Mouse (Mus musculus): ENCODE measurements around the gene Fam19a4. TPM values are rescaled to one million over a fixed set of nuclear protein-coding genes. Genes with fewer than 3 reads are reported as not detected.
"Not testable (repeated sequence)": the region's sequence is repeated elsewhere in the genome, so short reads cannot be mapped to it uniquely, and the experiment has no call there.

The Fam19a4 gene
- polyA plus RNA-seq, 1 experiment from 2014 or later = 0.08 TPM

DNA sequence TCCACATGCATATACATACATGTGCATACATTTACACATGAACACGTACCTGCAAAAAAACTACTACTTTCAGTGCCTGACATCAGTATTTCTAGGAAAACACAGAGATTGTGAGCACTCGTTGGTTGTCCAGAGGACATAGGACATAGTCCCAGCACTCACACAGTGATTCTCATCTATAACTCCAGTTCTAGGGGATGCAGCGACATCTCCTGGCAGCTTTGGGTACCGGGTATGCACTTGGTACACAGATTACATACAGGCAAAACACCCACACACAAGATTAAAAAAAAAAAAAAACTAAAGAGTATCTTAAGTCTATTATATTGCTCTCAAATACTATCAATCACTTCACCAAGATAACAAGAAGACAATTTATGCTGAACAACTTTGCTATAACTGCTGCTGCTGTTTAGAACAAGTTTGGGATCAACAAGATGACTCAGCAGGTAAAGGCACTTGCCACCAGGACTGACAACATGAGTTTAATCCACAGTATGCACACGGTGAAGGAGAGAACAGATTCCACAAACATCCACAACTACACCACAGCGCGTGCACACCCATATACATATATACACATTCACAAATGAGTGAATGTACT, 64.6 kb downstream of the Fam19a4 start:
- no peak overlapping the region for H3K9ac ChIP-seq (ENCODE audit: low read depth, low read length)
- 92% methylated on average over 7 of the region's 7 CpGs for WGBS
- no peak overlapping the region for H3K4me2 ChIP-seq (ENCODE audit: low read length)
- no peak overlapping the region for H3K27ac ChIP-seq
- H3K4me3 ChIP-seq (replicated peaks; ENCODE audit: low read depth, low read length) = no peak overlapping the region
- no peaks in the 10 kb centered on the region for H3K27me3 ChIP-seq (ENCODE audit: insufficient read depth, low read length)
- TF ChIP-seq CTCF (IDR thresholded peaks at IDR 0.05; ENCODE audit: low read depth) = peak; percentile 7; the same call in 1 of the 2 replicates
- DNase-seq (ENCODE audit: low spot score) (no peak), ATAC-seq (replicated peaks; ENCODE audit: low FRiP score, low read depth) (no peak)
- H3K36me3 ChIP-seq (ENCODE audit: insufficient read depth, low read length) = no peaks in the 10 kb centered on the region
- no peaks in the 10 kb centered on the region for H3K4me1 ChIP-seq (replicated peaks; ENCODE audit: insufficient read depth, low read length)
- no peaks in the 10 kb centered on the region for H3K9me3 ChIP-seq (replicated peaks; ENCODE audit: low read length)

DNA sequence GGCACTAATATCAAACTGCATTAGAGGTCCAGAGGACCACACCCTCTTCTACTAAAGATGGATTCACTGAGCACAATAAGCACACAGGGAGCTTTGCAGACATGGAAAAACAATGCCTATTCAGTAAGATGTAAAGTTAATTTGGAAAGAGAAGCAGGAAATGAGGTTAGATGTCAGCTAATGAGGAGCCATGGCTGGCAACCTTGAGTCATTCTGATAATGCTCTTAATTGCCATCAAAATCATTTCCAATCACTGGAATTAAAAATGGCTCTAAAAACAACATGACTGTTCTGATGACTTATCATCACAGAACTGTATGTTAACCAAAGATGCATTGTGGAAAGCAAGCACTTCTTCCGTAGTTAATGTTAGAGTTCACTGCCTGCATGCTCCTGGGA, 68.5 kb downstream of the Fam19a4 start:
- TF ChIP-seq CTCF (IDR thresholded peaks at IDR 0.05; ENCODE audit: low read depth) = no peak
- no peak for DNase-seq (ENCODE audit: low spot score)

DNA sequence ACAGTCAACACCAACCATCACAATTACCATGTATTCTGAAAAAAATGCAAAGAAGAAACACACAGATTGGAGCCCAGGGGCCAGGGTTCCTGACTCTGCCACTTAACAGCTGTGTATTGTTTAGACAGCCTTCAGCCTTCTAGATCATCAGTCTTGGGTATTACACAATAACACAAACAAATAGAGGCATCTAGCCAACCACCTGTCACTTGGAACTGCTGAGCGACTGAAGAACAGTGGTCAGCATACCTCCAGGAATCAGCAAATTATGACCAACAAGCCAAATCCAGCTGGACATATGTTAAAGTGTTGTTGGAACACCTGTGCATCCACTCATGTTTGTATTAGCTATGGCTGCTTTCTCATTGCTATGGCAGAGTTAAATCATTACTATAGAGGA, 82.7 kb downstream of the Fam19a4 start:
- ATAC-seq (replicated peaks; ENCODE audit: low FRiP score, low read depth) = no peak
- H3K4me2 ChIP-seq (ENCODE audit: low read length) = no peak overlapping the region

More for the DNA sequence above, 68.5 kb downstream of the Fam19a4 start:
- H3K27me3 ChIP-seq (ENCODE audit: insufficient read depth, low read length) = no peaks in the 10 kb centered on the region
- no peaks in the 10 kb centered on the region for H3K4me1 ChIP-seq (replicated peaks; ENCODE audit: insufficient read depth, low read length)
- no peak overlapping the region for H3K9ac ChIP-seq (ENCODE audit: low read depth, low read length)
- no peak overlapping the region for H3K4me3 ChIP-seq (replicated peaks; ENCODE audit: low read depth, low read length)
- no peak overlapping the region for H3K27ac ChIP-seq
- H3K36me3 ChIP-seq (ENCODE audit: insufficient read depth, low read length) = no peaks in the 10 kb centered on the region
- H3K4me2 ChIP-seq (ENCODE audit: low read length) = no peak overlapping the region
- WGBS = 70% methylated on average over 1 of the region's 1 CpGs
- no peak for ATAC-seq (replicated peaks; ENCODE audit: low FRiP score, low read depth)
- no peaks in the 10 kb centered on the region for H3K9me3 ChIP-seq (replicated peaks; ENCODE audit: low read length)

DNA sequence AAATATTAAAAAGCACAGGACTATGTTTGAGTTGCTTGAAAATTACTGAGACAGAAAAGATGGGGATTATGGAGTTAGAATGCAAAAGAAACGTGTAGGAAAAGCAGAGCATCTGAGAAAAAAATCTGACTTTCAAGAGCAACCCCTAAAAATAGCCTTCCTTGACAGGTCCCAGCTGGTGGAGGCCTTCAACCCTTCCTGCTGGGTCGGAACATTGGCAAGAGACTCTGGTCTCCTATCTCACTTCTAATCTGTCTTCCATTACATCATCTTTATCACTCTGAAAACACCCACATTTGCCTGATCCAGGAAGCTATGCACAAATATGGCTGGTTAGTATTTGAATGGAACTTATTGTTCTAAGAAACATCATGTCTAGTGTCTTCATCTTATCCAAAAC, 115.4 kb downstream of the Fam19a4 start:
- H3K4me1 ChIP-seq (replicated peaks; ENCODE audit: insufficient read depth, low read length) = no peaks in the 10 kb centered on the region
- TF ChIP-seq CTCF (IDR thresholded peaks at IDR 0.05; ENCODE audit: low read depth) = no peak
- no peaks in the 10 kb centered on the region for H3K27me3 ChIP-seq (ENCODE audit: insufficient read depth, low read length)
- no peaks in the 10 kb centered on the region for H3K9me3 ChIP-seq (replicated peaks; ENCODE audit: low read length)
- ATAC-seq (replicated peaks; ENCODE audit: low FRiP score, low read depth) = peak; percentile 59; the same call in 1 of the 2 replicates
- H3K27ac ChIP-seq = no peak overlapping the region
- no peaks in the 10 kb centered on the region for H3K36me3 ChIP-seq (ENCODE audit: insufficient read depth, low read length)
- 14% methylated on average over 2 of the region's 2 CpGs for WGBS
- H3K4me2 ChIP-seq (ENCODE audit: low read length) = no peak overlapping the region
- H3K4me3 ChIP-seq (replicated peaks; ENCODE audit: low read depth, low read length) = no peak overlapping the region
- H3K9ac ChIP-seq (ENCODE audit: low read depth, low read length) = no peak overlapping the region
- peak; percentile 84 for DNase-seq (ENCODE audit: low spot score)

More for the DNA sequence above, 82.7 kb downstream of the Fam19a4 start:
- H3K4me3 ChIP-seq (replicated peaks; ENCODE audit: low read depth, low read length) = no peak overlapping the region
- H3K4me1 ChIP-seq (replicated peaks; ENCODE audit: insufficient read depth, low read length) = no peaks in the 10 kb centered on the region
- H3K27ac ChIP-seq = no peak overlapping the region
- WGBS = 78% methylated on average over 1 of the region's 1 CpGs
- no peaks in the 10 kb centered on the region for H3K36me3 ChIP-seq (ENCODE audit: insufficient read depth, low read length)
- DNase-seq (ENCODE audit: low spot score) = no peak
- no peaks in the 10 kb centered on the region for H3K9me3 ChIP-seq (replicated peaks; ENCODE audit: low read length)
- no peak overlapping the region for H3K9ac ChIP-seq (ENCODE audit: low read depth, low read length)
- H3K27me3 ChIP-seq (ENCODE audit: insufficient read depth, low read length) = no peaks in the 10 kb centered on the region
- TF ChIP-seq CTCF (IDR thresholded peaks at IDR 0.05; ENCODE audit: low read depth) = no peak

DNA sequence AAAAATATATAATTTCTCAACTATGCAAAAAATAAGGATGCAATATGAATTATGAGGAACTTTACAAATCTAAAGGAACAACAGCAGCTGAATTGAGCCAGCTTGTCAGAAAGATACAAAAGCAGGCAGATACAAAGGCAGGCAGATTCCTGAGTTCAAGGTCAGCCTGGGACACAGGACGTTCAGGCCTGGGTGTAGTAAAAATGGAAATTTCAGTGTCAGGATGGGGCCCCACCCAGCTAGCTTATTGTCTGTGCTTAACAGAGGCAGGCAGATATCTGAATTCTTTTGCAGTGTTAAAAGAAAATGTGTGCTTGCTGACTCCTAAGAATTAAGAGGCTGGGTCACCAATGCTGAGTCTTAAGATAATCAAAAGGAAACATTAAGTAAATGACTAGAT, 124.4 kb downstream of the Fam19a4 start:
- no peak for DNase-seq (ENCODE audit: low spot score)
- Histone ChIP-seq H3K27me3 (ENCODE audit: insufficient read depth, low read length) (no peaks in the 10 kb centered on the region), H3K4me3 (replicated peaks; ENCODE audit: low read depth, low read length) (no peak overlapping the region), H3K36me3 (ENCODE audit: insufficient read depth, low read length) (no peaks in the 10 kb centered on the region), H3K4me1 (replicated peaks; ENCODE audit: insufficient read depth, low read length) (no peaks in the 10 kb centered on the region), H3K27ac (no peak overlapping the region), H3K9ac (ENCODE audit: low read depth, low read length) (no peak overlapping the region), H3K9me3 (replicated peaks; ENCODE audit: low read length) (no peaks in the 10 kb centered on the region), H3K4me2 (ENCODE audit: low read length) (no peak overlapping the region)
- ATAC-seq (replicated peaks; ENCODE audit: low FRiP score, low read depth) = no peak
- WGBS = 63% methylated on average over 1 of the region's 1 CpGs
- TF ChIP-seq CTCF (IDR thresholded peaks at IDR 0.05; ENCODE audit: low read depth) = no peak

DNA sequence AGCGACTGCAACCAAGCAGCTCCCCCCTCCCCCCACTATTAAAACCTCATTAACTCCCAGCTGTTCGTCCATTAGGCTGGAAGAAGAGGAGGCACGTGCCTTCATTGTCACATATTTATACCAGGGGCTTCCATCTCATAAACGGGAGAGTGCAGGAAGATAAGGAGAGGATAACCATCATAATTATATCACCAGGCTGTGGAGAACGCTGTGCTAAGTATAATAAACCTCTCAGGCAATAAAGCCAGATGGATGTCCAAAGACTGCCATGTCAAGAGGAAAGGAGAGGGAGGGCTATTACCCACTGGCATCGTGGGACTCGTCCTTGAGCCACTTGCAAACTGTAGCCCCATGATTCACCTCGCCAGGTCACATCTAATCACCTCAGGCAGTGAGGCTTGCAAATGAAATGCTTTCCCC, 151.1 kb downstream of the Fam19a4 start:
- Histone ChIP-seq H3K9ac (ENCODE audit: low read depth, low read length) (no peak overlapping the region), H3K9me3 (replicated peaks; ENCODE audit: low read length) (no peaks in the 10 kb centered on the region), H3K4me1 (replicated peaks; ENCODE audit: insufficient read depth, low read length) (no peaks in the 10 kb centered on the region), H3K27me3 (ENCODE audit: insufficient read depth, low read length) (no peaks in the 10 kb centered on the region), H3K27ac (no peak overlapping the region), H3K4me2 (ENCODE audit: low read length) (no peak overlapping the region), H3K4me3 (replicated peaks; ENCODE audit: low read depth, low read length) (no peak overlapping the region), H3K36me3 (ENCODE audit: insufficient read depth, low read length) (no peaks in the 10 kb centered on the region)
- WGBS = 15% methylated on average over 8 of the region's 8 CpGs
- ATAC-seq (replicated peaks; ENCODE audit: low FRiP score, low read depth) = no peak
- DNase-seq (ENCODE audit: low spot score) = no peak
- TF ChIP-seq CTCF (IDR thresholded peaks at IDR 0.05; ENCODE audit: low read depth) = no peak

DNA sequence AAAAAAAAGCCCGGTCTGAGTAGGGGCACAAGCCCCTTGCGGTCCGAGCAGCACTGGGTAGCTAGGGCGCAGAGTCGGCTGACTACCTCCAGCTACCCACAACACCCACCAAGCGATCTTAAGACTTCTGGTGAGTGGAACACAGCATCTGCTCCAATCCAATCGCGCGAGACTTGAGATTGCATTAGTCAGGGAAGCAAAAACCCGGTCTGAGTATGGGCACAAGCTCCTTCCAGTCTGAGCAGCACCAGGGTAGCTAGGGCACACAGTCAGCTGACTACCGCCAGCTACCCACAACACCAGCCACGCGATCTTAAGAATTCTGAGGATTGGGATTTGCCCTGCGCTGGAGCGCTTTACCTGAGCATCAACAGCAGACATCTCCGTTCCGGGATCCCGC, 183.1 kb downstream of the Fam19a4 start:
- not testable (repeated sequence) for ATAC-seq (replicated peaks; ENCODE audit: low FRiP score, low read depth); H3K4me2 ChIP-seq (ENCODE audit: low read length); H3K4me3 ChIP-seq (replicated peaks; ENCODE audit: low read depth, low read length); H3K27ac ChIP-seq; H3K4me1 ChIP-seq (replicated peaks; ENCODE audit: insufficient read depth, low read length); H3K9me3 ChIP-seq (replicated peaks; ENCODE audit: low read length); H3K9ac ChIP-seq (ENCODE audit: low read depth, low read length); H3K27me3 ChIP-seq (ENCODE audit: insufficient read depth, low read length); H3K36me3 ChIP-seq (ENCODE audit: insufficient read depth, low read length); DNase-seq (ENCODE audit: low spot score)
- WGBS = 91% methylated on average over 18 of the region's 18 CpGs

DNA sequence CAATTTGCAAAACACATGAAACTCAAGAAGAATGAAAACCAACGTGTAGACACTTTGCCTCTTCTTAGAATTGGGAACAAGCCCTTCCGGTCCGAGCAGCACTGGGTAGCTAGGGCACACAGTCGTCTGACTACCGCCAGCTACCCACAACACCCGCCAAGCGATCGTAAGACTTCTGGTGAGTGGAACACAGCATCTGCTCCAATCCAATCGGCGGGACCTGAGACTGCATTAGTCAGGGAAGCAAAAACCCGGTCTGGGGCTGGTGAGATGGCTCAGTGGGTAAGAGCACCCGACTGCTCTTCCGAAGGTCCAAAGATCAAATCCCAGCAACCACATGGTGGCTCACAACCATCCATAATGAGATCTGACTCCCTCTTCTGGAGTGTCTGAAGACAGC, 183.6 kb downstream of the Fam19a4 start:
- H3K4me3 ChIP-seq (replicated peaks; ENCODE audit: low read depth, low read length); H3K4me2 ChIP-seq (ENCODE audit: low read length); H3K9me3 ChIP-seq (replicated peaks; ENCODE audit: low read length); H3K4me1 ChIP-seq (replicated peaks; ENCODE audit: insufficient read depth, low read length); DNase-seq (ENCODE audit: low spot score); H3K9ac ChIP-seq (ENCODE audit: low read depth, low read length); ATAC-seq (replicated peaks; ENCODE audit: low FRiP score, low read depth); H3K27ac ChIP-seq; H3K36me3 ChIP-seq (ENCODE audit: insufficient read depth, low read length); H3K27me3 ChIP-seq (ENCODE audit: insufficient read depth, low read length): not testable (repeated sequence)
- WGBS = 95% methylated on average over 13 of the region's 13 CpGs
